Mouse (Mus musculus) 416B (cell line): ENCODE measurements around the gene Gm5934.
"Not testable (repeated sequence)": the region's sequence is repeated elsewhere in the genome, so short reads cannot be mapped to it uniquely, and the experiment has no call there.

Experiments
- DNase-seq: peaks from one replicate; pipeline ENCODE4 v3.0.0; 2011; ENCODE audit warnings: low read depth

The Gm5934 gene

GRCm38 (mm10) chrX:24500660-24501059 is at the start of gene Gm5934:
Gene Gm5934 (minus strand): TSS chrX:24500760.
- DNase-seq, result not testable (repeated sequence)
